Mouse (Mus musculus): ENCODE data around the gene Arhgap8. TPM values are rescaled to one million over a fixed set of nuclear protein-coding genes. Genes with fewer than 3 reads are reported as not detected.

Arhgap8 gene
- polyA plus RNA-seq, 1 experiment from 2014 or later = 2.8 TPM

GRCm38 (mm10) chr15:84679090-84679489 lies 40.8 kb upstream of the Arhgap8 start:
- ATAC-seq (replicated peaks; ENCODE audit: insufficient number of reproducible peaks, low FRiP score, low TSS enrichment, low read depth) (no peak), DNase-seq (ENCODE audit: low spot score) (no peak)
- Histone ChIP-seq H3K9ac (replicated peaks; ENCODE audit: low read length) (no peak overlapping the region), H3K27me3 (ENCODE audit: control insufficient read depth, insufficient read depth, low read length) (no peaks in the 10 kb centered on the region), H3K4me3 (ENCODE audit: low read depth, low read length) (no peak overlapping the region), H3K4me2 (ENCODE audit: low read depth, low read length) (no peak overlapping the region), H3K36me3 (replicated peaks; ENCODE audit: control insufficient read depth, insufficient read depth, low read depth, low read length) (no peaks in the 10 kb centered on the region), H3K9me3 (replicated peaks; ENCODE audit: control insufficient read depth, low read length) (no peaks in the 10 kb centered on the region), H3K27ac (replicated peaks; ENCODE audit: low read depth, low read length) (no peak overlapping the region), H3K4me1 (ENCODE audit: control insufficient read depth, insufficient read depth, low read length) (peaks cover 4% of the 10 kb centered on the region; the same call in 1 of the 2 replicates)
- WGBS = 93% methylated on average over 4 of the region's 4 CpGs

- H3K4me3 ChIP-seq (ENCODE audit: low read depth, low read length) = no peak overlapping the region
- no peaks in the 10 kb centered on the region for H3K9me3 ChIP-seq (replicated peaks; ENCODE audit: control insufficient read depth, low read length)
- ATAC-seq (replicated peaks; ENCODE audit: insufficient number of reproducible peaks, low FRiP score, low TSS enrichment, low read depth) = no peak
- peaks cover 4% of the 10 kb centered on the region; the same call in 1 of the 2 replicates for H3K4me1 ChIP-seq (ENCODE audit: control insufficient read depth, insufficient read depth, low read length)
- no peaks in the 10 kb centered on the region for H3K27me3 ChIP-seq (ENCODE audit: control insufficient read depth, insufficient read depth, low read length)
- WGBS = 64% methylated on average over 3 of the region's 3 CpGs
- H3K36me3 ChIP-seq (replicated peaks; ENCODE audit: control insufficient read depth, insufficient read depth, low read depth, low read length) = no peaks in the 10 kb centered on the region
- H3K4me2 ChIP-seq (ENCODE audit: low read depth, low read length) = no peak overlapping the region
- H3K9ac ChIP-seq (replicated peaks; ENCODE audit: low read length) = no peak overlapping the region
- no peak for DNase-seq (ENCODE audit: low spot score)
- H3K27ac ChIP-seq (replicated peaks; ENCODE audit: low read depth, low read length) = no peak overlapping the region
These were observed 40.1 kb upstream of the Arhgap8 start for GRCm38 (mm10) chr15:84679794-84680193.

GRCm38 (mm10) chr15:84680545-84681454 lies 39.1 kb upstream of the Arhgap8 start:
- no peaks in the 10 kb centered on the region for H3K27me3 ChIP-seq (ENCODE audit: control insufficient read depth, insufficient read depth, low read length)
- H3K4me2 ChIP-seq (ENCODE audit: low read depth, low read length) = peak overlapping the region; percentile 99
- no peaks in the 10 kb centered on the region for H3K36me3 ChIP-seq (replicated peaks; ENCODE audit: control insufficient read depth, insufficient read depth, low read depth, low read length)
- peak; percentile 85 for DNase-seq (ENCODE audit: low spot score)
- H3K9ac ChIP-seq (replicated peaks; ENCODE audit: low read length) = peak overlapping the region; percentile 59
- H3K4me1 ChIP-seq (ENCODE audit: control insufficient read depth, insufficient read depth, low read length) = peaks cover 4% of the 10 kb centered on the region; the same call in 1 of the 2 replicates
- H3K4me3 ChIP-seq (ENCODE audit: low read depth, low read length) = peak overlapping the region; percentile 67
- WGBS = under 1% methylated on average over 75 of the region's 77 CpGs
- H3K9me3 ChIP-seq (replicated peaks; ENCODE audit: control insufficient read depth, low read length) = no peaks in the 10 kb centered on the region
- no peak overlapping the region for H3K27ac ChIP-seq (replicated peaks; ENCODE audit: low read depth, low read length)
- peak; percentile 46 for ATAC-seq (replicated peaks; ENCODE audit: insufficient number of reproducible peaks, low FRiP score, low TSS enrichment, low read depth)

GRCm38 (mm10) chr15:84681455-84682193 lies 38.2 kb upstream of the Arhgap8 start:
- Histone ChIP-seq H3K27ac (replicated peaks; ENCODE audit: low read depth, low read length) (no peak overlapping the region), H3K27me3 (ENCODE audit: control insufficient read depth, insufficient read depth, low read length) (no peaks in the 10 kb centered on the region), H3K9me3 (replicated peaks; ENCODE audit: control insufficient read depth, low read length) (no peaks in the 10 kb centered on the region), H3K9ac (replicated peaks; ENCODE audit: low read length) (peak overlapping the region; percentile 59), H3K4me1 (ENCODE audit: control insufficient read depth, insufficient read depth, low read length) (peaks cover 4% of the 10 kb centered on the region; the same call in 1 of the 2 replicates), H3K4me3 (ENCODE audit: low read depth, low read length) (peak overlapping the region; percentile 67), H3K36me3 (replicated peaks; ENCODE audit: control insufficient read depth, insufficient read depth, low read depth, low read length) (no peaks in the 10 kb centered on the region), H3K4me2 (ENCODE audit: low read depth, low read length) (peak overlapping the region; percentile 99)
- WGBS = 2% methylated on average over 21 of the region's 31 CpGs
- ATAC-seq (replicated peaks; ENCODE audit: insufficient number of reproducible peaks, low FRiP score, low TSS enrichment, low read depth) = peak; percentile 31; the same call in 1 of the 2 replicates
- peak; percentile 71 for DNase-seq (ENCODE audit: low spot score)

- no peak overlapping the region for H3K9ac ChIP-seq (replicated peaks; ENCODE audit: low read length)
- WGBS = 56% methylated on average over 3 of the region's 3 CpGs
- ATAC-seq (replicated peaks; ENCODE audit: insufficient number of reproducible peaks, low FRiP score, low TSS enrichment, low read depth) (no peak), DNase-seq (ENCODE audit: low spot score) (no peak)
- H3K4me3 ChIP-seq (ENCODE audit: low read depth, low read length) = no peak overlapping the region
- no peak overlapping the region for H3K27ac ChIP-seq (replicated peaks; ENCODE audit: low read depth, low read length)
- no peaks in the 10 kb centered on the region for H3K27me3 ChIP-seq (ENCODE audit: control insufficient read depth, insufficient read depth, low read length)
- peaks cover 4% of the 10 kb centered on the region; the same call in 1 of the 2 replicates for H3K4me1 ChIP-seq (ENCODE audit: control insufficient read depth, insufficient read depth, low read length)
- H3K9me3 ChIP-seq (replicated peaks; ENCODE audit: control insufficient read depth, low read length) = no peaks in the 10 kb centered on the region
- peak overlapping the region; percentile 99 for H3K4me2 ChIP-seq (ENCODE audit: low read depth, low read length)
- no peaks in the 10 kb centered on the region for H3K36me3 ChIP-seq (replicated peaks; ENCODE audit: control insufficient read depth, insufficient read depth, low read depth, low read length)
These were observed 37.6 kb upstream of the Arhgap8 start for GRCm38 (mm10) chr15:84682206-84682605.

GRCm38 (mm10) chr15:84682821-84683220 lies 37.0 kb upstream of the Arhgap8 start:
- no peaks in the 10 kb centered on the region for H3K27me3 ChIP-seq (ENCODE audit: control insufficient read depth, insufficient read depth, low read length)
- peaks cover 4% of the 10 kb centered on the region; the same call in 1 of the 2 replicates for H3K4me1 ChIP-seq (ENCODE audit: control insufficient read depth, insufficient read depth, low read length)
- WGBS = 69% methylated on average over 5 of the region's 5 CpGs
- H3K36me3 ChIP-seq (replicated peaks; ENCODE audit: control insufficient read depth, insufficient read depth, low read depth, low read length) = no peaks in the 10 kb centered on the region
- no peak overlapping the region for H3K27ac ChIP-seq (replicated peaks; ENCODE audit: low read depth, low read length)
- DNase-seq (ENCODE audit: low spot score) = no peak
- H3K9ac ChIP-seq (replicated peaks; ENCODE audit: low read length) = no peak overlapping the region
- no peak overlapping the region for H3K4me2 ChIP-seq (ENCODE audit: low read depth, low read length)
- H3K9me3 ChIP-seq (replicated peaks; ENCODE audit: control insufficient read depth, low read length) = no peaks in the 10 kb centered on the region
- no peak overlapping the region for H3K4me3 ChIP-seq (ENCODE audit: low read depth, low read length)
- ATAC-seq (replicated peaks; ENCODE audit: insufficient number of reproducible peaks, low FRiP score, low TSS enrichment, low read depth) = no peak

GRCm38 (mm10) chr15:84684520-84684919 lies 35.3 kb upstream of the Arhgap8 start:
- H3K36me3 ChIP-seq (replicated peaks; ENCODE audit: control insufficient read depth, insufficient read depth, low read depth, low read length) = no peaks in the 10 kb centered on the region
- no peaks in the 10 kb centered on the region for H3K9me3 ChIP-seq (replicated peaks; ENCODE audit: control insufficient read depth, low read length)
- no peak for DNase-seq (ENCODE audit: low spot score)
- peaks cover 4% of the 10 kb centered on the region; the same call in 1 of the 2 replicates for H3K4me1 ChIP-seq (ENCODE audit: control insufficient read depth, insufficient read depth, low read length)
- no peak overlapping the region for H3K4me3 ChIP-seq (ENCODE audit: low read depth, low read length)
- 59% methylated on average over 5 of the region's 5 CpGs for WGBS
- no peak overlapping the region for H3K4me2 ChIP-seq (ENCODE audit: low read depth, low read length)
- no peaks in the 10 kb centered on the region for H3K27me3 ChIP-seq (ENCODE audit: control insufficient read depth, insufficient read depth, low read length)
- no peak overlapping the region for H3K9ac ChIP-seq (replicated peaks; ENCODE audit: low read length)
- no peak overlapping the region for H3K27ac ChIP-seq (replicated peaks; ENCODE audit: low read depth, low read length)
- ATAC-seq (replicated peaks; ENCODE audit: insufficient number of reproducible peaks, low FRiP score, low TSS enrichment, low read depth) = no peak
